In genomic region chr17:56040030-56040856, GRCm38 (mm10) we compare ENCODE assay signal across 8 mouse cellular contexts. TPM values are rescaled to one million over a fixed set of nuclear protein-coding genes. Genes with fewer than 3 reads are reported as not detected.
DNase-seq lines count a peak whose midpoint lies in the region; ATAC-seq lines count a peak whose summit lies in the region.

Chaf1a (plus strand) TSS chr17:56040439.

- H3K4me3 ChIP-seq in hindbrain, embryonic 11.5 days (ENCODE audit: low read depth, low read length): peak within 1 kb of the TSS; percentile 83

- peak within 1 kb of the TSS; percentile 82 for H3K9ac ChIP-seq in hindbrain, embryonic 11.5 days (ENCODE audit: low read depth, low read length)

- peak; percentile 81 for ATAC-seq in hindbrain, embryonic 11.5 days (ENCODE audit: low FRiP score)

- 0 out of 2 replicates have a peak within 1 kb of the TSS, but pooled peaks have one; percentile 30 for H3K27ac ChIP-seq in hindbrain, embryonic 11.5 days (ENCODE audit: low read depth, low read length)

- DNase-seq in Muller cell, postnatal 12 days (ENCODE audit: inconsistent ontology term): peak; percentile 98
- peak; percentile 98 for DNase-seq in cerebellum, adult 9-11 months
- DNase-seq in frontal cortex, adult 2 months (ENCODE audit: extremely low spot score in 1 of 2, low spot score in 1 of 2): peak; percentile 98 to 99
- peak; percentile 98 for DNase-seq in hindbrain, embryonic 11.5 days (ENCODE audit: low spot score)
- DNase-seq in layer of hippocampus, postnatal 10 days (ENCODE audit: low spot score in 2 of 2): peak; percentile 95 to 96
- DNase-seq in lung, postnatal 10 days: peak; percentile 99
- peak; percentile 94 for DNase-seq in ovary, postnatal 36 days (ENCODE audit: low spot score)
- DNase-seq in thymus, postnatal 25 days: peak; percentile 96

- WGBS in hindbrain, embryonic 11.5 days: under 1% methylated on average over 68 of the region's 68 CpGs

- no peaks in the 10 kb centered on the region for H3K36me3 ChIP-seq in hindbrain, embryonic 11.5 days (ENCODE audit: control insufficient read depth, insufficient read depth, low read length)

- peaks cover 4% of the 10 kb centered on the region for H3K4me1 ChIP-seq in hindbrain, embryonic 11.5 days (replicated peaks; ENCODE audit: control insufficient read depth, insufficient read depth, low read length)

- H3K4me2 ChIP-seq in hindbrain, embryonic 11.5 days (replicated peaks; ENCODE audit: low read depth, low read length): peak within 1 kb of the TSS; percentile 87

- H3K27me3 ChIP-seq in hindbrain, embryonic 11.5 days (ENCODE audit: control insufficient read depth, insufficient read depth, low read length): no peaks in the 10 kb centered on the region

- no peaks in the 10 kb centered on the region for H3K9me3 ChIP-seq in hindbrain, embryonic 11.5 days (ENCODE audit: control insufficient read depth, low read length)

RNA-seq across cellular contexts. Expression of gene Chaf1a, which starts in this region (rescaled TPM):
- 2.7 and 2.8 TPM in 2 replicates for polyA plus RNA-seq in frontal cortex, adult 2 months (2012; rRNA removed)
- 16.1 and 18.9 TPM in 2 replicates for polyA plus RNA-seq in hindbrain, embryonic 11.5 days (2014; fragmentation: Nextera tagmentation; extraction: Ambion mirVana)
- 1 to 10 TPM; 5.2 to 6.2 TPM for total RNA-seq in layer of hippocampus, postnatal 10 days (2021)

Comparison
In these comparisons a context has a peak if more than half of its experiments do, and no peak if none do; other contexts are left out.
1. Peak in every context shown above with its lines: DNase-seq, ATAC-seq, H3K4me3 ChIP-seq and H3K27ac ChIP-seq.